Mouse (Mus musculus) adrenal gland (tissue): ENCODE results near the gene Itgb5.

Source experiments
- intact Hi-C: fragments of 180-260 bp; cut with DNase I; formaldehyde crosslinking; loops from one replicate; pipeline ENCODE4 v1.15.1; 2025

Itgb5 gene

DNA sequence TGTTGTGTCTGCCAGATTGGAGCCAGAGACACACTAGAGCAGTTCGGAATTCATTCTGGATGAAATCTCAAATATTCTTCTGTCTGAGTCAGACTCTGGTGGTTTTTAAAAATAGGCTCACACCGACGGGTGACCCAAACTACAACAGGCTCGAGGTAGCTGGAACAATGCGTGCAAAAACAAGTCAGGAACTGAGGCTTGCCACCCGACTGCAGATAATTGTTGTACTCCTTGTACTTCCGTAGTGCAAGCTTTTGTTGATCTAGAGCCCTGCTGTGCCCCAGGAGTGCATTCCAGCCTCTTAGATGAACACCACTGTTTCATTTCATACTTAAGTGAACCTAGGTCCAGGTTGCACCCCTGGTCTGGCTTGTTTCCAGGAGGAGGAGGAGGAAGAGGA lies 43.8 kb downstream of the Itgb5 start:
- intact Hi-C loops, result no loop called here

DNA sequence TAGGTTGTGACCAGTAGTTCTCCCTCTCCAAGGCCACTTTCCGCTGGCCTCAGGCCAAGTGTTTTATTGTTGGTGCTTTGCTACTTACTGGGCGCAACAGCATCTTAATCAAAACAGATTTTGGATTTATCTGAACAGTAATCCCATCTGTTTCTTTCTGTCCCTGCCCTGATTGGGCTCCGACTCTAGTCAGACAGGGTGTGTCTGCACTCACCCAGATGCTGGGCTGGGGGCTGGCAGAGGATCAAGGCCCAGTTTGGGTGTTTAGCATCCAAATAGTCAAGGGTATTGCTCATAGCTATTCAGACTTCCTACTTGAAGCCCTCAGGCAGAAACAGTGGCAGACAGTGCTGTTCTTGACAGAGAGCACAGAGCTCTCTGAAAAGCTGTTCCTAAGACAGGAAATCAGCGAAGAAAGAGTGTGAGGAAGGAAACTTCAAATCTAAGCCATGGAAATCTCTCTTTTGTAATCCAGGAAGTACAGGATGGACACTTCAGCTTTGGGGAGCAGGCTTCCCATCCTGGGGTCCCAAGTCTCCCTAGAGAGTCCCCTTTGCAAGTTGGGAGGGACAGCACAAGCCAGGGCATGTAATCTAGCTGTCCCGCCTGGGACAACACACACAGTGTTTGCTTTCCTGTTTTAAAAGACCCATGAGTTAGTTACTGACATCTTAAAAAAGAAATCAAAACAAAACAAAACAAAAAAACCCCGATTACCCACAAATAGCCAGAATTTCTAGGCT lies 48.7 kb downstream of the Itgb5 start:
- intact Hi-C loops, result no loop called here

DNA sequence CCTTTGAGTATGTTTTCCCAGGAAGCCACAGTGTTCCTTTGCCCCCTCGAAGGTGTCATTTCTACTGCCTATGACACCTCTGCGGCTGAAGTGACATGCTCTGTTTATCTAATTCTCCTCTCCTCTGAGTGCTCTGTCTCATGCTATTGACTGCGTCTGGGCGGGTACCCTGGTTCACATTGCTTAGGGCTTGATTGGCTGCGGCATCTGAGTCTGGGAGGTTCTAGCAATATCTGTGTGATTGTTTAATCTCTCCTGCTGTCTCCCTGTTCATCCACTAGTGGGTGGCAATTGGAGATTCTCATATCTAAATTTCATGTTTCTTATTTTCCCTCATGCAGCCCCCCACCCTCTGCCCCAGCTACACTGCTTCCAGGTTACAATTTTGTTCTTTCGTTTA lies 49.6 kb downstream of the Itgb5 start:
- intact Hi-C loops, result no loop called here

DNA sequence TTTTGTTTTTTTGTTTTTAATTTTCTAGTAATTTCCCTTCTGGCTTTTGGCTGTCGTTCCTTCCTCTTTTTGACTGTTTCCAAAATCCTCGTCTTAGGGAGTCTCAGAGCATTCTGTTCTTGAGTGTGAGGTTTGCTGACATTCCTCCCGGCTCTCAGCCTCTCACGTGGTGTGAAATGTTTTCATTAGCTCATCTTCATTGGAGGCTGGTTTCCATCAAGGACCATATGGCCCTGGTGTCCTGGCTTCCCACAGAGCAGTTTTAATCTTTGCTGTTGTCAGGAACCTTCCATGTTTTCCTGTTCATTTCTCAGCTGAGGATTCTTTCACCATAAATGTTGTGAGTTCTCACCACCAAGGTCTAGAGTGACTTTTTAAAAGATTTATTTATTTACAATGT lies 50.1 kb downstream of the Itgb5 start:
- intact Hi-C loops, result no loop called here

DNA sequence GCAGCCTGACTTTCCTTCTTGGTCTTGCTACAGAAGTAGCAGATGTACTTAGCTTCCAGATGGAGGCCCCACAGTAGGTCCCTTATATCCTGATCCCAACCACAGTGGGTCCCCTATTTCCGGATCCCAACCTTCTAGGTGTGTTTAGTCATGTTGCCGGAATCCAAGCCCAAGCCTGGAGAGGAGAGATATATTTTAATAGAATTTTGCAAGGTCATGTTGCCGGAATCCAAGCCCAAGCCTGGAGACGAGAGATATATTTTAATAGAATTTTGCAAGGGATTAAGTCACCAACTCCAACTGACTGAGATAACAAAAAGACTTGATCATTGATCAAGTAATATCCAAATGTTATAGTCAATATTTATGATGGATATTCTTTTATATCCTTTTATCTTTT lies 51.3 kb downstream of the Itgb5 start:
- intact Hi-C loops, result no loop called here

DNA sequence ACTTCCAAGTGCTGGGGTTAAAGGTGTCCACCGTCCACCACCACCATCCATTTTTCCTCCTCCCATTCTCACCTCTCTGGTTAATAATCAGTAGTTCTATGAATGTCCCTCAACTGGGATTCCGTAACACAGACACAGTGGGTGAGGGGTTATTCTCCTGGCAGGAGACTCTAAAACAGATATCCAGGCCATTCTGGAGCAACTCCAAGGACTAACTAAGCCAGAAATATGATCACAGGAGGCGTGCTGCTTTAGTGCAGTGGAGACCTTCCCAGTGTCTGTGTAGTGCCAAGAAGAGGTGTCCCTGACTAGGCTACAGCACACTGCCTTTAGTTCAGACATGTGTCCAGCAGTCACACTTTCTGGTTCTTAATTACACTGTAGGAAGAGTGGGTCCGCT lies 53.1 kb downstream of the Itgb5 start:
- intact Hi-C loops, result no loop called here

DNA sequence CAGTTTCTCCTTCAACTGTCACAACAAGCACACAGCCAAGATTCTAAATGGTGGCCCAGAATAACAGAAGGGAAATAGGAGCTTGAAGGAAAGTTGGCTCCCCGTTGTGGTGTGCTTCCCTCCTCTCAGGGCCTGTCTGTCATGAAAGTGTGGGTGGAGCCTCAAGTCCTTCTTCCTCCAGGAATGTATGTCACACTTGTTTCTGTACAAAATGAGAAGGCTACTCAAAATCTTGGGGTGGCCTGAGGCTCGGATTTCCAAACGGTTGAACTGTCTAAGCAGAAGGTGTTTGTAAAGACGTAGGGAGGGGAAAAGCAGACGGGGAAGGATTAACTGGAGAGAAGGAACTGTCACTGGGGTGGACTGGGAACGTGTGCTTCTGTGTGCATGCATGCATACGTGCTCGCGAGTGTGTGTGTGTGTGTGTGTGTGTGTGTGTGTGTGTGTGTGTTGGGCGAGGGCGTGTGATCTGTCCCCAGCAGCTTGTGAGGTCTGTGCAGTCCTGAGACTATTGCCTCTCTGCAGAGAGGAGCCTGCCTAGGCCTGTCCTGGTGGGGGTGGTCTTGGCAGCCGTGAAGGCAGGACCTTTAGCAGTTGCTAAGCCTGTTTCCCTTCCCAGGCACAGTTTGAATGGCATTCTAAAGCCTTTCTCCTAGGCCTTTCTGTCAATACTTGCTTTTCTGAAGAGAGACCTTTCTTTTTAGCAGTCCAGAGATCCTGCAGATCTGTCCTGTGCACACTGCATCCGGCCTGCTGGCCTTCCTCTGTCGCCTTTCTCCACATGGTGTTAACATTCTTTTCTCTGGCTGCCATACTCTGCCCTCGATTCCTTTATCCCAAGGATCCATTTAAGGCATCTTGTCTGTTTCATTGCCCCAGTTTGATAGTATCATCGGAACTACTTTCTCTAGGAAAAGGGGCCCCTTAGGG lies 53.8 kb downstream of the Itgb5 start:
- intact Hi-C loops, result no loop called here

DNA sequence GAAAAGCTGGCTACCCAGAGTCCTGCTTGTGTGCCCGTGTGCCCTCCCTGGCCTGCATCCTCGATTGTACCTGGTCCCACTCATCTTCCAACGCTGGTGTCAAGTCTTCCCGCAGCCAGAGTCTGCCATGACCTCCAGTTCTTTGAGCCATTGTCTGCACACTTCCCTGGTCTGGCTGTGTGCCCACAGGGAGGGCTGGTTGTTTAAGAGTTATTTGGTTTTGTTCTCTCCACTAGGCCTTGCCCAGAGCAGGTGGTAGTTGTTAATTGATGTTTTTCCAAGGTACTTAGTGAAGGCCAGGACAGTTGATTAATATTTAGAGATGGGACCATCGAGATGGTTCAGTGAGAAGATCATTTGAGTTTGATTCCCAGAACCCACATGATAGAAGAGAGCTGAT lies 54.7 kb downstream of the Itgb5 start:
- intact Hi-C loops, result no loop called here

DNA sequence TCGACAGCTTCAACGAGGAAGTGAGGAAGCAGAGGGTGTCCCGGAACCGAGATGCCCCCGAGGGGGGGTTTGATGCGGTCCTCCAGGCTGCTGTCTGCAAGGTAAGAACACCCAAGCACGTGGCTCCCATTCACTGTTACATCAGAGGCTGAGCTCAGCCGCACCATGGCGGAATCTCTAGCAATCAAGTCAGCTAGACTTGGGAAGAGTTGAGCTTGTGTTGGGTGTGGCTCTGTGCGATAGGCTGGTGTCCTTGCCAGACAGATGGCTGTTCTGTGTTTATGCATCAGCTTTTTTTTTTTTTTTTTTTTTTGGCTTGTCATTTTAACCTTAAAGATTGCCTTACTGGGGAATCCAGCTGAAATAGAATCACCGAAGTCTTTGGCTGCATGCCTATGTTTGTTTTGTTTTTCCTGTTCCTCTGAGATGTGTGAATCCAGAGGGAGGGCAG lies 55.6 kb downstream of the Itgb5 start:
- intact Hi-C loops, result no loop called here

DNA sequence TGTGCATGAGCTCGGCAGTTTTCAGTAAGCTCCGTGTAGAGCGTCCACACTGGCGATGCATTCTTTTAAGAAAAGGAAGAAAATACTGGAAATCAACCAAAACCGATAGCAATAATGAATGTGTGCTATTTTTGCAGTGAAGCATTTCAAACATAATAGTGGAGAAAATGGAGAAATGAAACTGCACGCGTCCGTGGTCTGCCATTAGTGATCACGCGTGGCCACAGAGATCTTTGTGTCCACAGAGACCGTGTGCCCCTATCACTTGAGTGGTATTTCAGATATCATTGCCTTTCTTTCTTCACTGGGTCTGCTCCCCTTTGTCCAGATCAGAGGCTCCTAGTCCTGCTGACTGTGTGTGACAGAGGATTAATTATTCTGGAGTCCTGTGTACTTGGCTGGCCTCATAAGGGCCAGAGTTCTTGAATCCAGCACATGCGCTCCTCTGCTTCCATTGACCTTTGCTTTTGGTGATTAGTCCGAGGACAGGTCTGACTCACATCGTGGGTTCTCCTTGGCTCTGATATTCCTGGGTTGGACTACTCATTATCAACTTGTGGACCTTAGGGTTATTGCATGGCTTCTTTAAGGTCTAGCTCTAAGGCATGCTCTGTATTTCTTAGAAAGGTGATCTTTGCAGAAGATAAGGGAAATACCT lies 56.3 kb downstream of the Itgb5 start:
- intact Hi-C loops, result no loop called here

DNA sequence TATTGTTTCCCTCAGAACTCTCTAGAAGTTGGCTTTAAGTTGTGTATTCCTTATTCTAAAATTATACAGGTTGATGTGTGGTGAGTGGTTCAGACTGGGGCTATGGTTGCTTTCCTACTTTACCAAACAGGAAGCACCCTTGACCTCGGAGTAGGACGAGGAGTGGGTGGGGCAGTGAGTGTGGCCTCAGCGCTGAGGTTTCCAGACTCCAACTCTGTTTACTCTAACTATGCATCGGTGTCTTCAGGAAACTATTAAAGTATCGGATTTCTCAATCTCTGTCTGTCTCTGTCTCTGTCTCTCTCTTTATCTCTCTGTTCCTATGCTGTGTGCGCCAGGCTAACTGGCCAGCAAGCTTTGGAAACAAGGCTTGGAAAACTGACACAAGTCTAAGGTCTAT lies 57.2 kb downstream of the Itgb5 start:
- intact Hi-C loops, result no loop called here

DNA sequence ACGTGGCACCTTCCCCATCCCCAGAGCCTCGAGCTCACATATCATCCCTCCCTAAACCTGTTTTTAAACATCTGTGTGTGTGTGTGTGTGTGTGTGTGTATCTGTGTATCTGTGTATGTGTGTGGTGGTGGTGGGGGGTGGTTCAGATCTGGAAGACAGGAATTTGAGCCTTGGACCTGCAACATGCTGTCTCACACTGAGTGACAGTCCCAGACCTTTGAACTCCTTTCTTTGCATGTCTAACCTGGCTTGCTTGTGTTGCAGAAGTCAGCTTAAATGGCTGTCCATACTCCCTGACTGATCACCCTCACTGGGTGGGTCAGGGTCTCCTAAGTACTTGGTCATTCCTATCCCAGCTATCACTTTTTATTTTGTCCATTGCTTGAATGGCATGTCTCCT lies 58.5 kb downstream of the Itgb5 start:
- intact Hi-C loops, result no loop called here

DNA sequence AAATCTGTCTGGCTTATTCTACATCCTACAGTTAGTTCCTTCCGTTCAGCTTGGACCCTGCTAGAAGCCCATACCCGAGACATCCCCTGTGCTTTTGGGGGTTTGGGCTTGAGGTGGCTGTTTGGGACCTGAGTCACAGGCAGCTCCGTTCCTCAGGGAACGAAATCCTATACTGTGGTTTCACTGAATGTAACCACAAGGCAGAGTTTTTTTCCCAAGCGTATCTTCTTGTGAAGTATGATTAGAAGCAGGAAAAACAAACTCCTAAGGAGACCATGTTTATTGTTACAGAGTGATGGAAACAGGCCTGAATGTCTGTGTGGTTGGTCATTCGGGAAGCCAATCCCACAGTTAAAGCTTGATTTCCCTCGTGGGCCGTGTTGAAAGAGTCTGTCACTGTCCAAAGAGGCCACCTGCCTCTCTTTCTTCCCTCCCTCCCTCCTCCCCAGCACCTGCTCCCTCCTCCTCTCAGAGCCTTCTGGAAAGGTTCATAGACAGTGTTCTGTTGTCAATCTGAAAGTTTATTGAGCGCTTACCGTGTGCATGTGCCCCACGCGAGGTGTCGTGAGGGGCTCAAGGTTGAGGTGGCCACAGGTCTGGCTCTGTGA lies 59.6 kb downstream of the Itgb5 start:
- intact Hi-C loops, result no loop called here

DNA sequence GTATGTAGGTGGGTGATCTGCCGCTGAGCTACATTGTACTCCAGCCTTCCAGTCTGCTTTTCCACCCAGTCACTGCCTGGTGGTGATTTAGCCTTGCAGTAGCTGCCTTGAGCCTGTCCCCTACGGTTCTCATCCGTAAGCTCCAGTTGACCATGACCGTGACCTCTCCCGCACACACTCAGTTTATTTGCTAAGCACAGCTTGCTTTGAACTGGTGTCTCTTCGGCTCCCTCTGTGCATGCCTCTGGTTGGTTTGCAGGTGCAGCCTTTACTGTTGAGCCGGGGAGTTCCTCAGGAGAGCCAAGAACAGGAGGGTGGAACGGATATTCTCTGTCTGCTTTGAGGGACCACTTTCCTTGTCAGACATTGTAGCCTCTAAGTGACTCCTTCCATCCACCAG lies 61.6 kb downstream of the Itgb5 start:
- intact Hi-C loops, result loop anchor here (2.0 kb wide), 1 partner anchor 54 kb away; no protein-coding TSS in a partner anchor

DNA sequence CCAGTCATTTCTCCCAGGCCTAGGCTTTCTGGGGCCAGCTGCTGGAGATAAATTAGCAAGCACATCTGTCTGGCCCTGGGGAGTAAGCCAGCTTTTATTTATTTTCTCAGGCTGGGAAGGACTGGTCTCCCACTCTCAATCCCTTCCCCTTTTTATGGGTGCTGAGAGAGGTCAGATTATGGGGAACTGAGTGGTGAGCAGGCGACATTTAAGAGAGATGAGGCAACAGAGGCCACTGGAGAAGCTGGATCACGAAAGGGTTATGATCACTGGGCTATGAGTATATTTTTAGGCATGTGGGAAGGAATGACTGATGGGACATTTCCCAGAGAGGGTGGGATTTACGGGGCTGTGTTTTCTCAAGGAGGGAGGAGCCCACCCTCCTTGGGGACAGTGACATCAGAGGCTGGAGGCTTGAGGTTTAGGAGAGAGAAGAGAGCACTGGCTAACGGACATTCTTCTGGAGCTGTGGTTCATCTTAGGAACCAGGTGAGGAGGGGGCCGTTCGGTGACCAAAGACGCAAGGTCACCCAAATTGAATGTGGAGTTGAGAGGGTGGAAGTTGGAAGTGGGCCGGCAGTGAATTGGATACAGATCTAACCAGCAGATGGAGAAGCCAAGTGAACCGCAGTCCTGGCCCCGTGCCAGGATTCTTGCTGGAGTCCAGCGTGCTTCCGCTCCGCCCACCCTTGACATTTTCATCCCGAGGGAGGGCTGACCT lies 62.3 kb downstream of the Itgb5 start:
- intact Hi-C loops, result loop anchor here (2.0 kb wide), 1 partner anchor 55 kb away; no protein-coding TSS in a partner anchor

DNA sequence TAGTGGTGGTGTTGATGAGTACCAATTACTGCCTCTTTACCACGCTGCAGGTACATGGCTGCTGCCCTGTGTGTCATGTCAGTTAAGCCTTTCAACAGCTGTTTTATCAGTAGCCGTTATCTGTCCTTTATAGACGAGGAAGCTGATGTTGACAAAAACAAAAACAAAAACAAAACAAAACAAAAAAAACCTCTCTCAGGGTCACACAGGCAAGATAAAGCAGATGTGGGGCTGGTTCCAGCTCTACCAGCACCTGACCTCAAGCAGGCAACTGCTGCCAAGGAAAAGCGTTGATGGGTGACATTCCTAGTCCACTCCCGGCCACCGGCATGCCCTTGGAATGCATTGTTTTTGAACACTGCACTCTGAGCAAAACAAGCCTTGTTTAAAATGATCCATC lies 63.1 kb downstream of the Itgb5 start:
- intact Hi-C loops, result no loop called here

DNA sequence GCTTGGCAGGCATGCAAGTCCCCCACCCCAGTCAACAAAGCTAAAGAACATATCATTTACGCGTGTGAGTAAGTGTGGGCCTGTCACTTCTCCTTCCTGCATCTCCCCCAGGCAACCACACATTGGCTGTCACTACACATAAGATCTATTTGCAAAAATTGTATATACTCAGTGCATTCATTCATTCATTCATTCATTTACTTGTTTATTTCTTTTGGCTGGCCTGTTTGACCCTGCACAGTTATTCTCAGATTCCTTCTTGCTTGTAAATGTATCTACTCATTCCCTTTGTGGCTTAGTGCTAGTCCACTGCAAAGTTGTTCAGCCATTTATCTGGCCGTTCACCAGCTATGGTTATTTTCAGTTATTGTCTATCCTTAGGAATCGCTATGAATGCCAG lies 64.3 kb downstream of the Itgb5 start:
- intact Hi-C loops, result no loop called here

DNA sequence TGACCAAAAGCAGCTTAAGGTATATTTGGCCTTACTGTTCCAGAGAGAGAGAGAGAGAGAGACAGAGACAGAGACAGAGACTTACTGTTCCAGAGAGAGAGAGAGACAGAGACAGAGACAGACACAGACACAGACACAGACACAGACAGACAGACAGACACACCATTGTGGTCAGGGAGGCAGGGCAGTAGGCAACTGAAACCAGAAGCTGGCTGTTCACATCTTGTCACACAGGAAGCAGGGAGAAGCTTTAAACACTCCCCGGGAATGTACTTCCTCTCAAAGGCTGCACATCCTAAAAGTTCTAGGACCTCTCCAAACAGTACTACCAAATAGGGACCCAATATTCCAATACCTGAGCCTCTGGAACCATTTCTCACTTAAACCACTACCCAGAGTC lies 65.0 kb downstream of the Itgb5 start:
- intact Hi-C loops, result no loop called here

DNA sequence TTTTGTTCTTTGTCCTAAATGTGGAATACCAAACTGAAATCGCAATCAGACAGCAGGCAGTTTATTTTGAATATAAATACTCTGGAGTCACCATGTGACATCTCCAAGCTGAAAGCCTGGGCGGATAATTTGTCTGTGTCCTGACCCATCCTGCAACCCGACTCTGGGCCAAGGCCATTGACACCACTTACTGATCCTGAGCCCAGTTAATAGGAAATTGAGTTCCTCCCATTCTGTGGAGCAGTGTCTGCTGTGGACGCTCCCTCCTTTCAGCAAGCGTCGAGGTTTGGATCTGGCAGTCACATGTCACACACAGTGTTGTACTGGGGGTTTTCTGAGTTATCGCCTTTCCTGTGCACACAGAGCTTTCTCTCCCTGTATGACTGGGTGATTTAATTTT lies 66.2 kb downstream of the Itgb5 start:
- intact Hi-C loops, result no loop called here

DNA sequence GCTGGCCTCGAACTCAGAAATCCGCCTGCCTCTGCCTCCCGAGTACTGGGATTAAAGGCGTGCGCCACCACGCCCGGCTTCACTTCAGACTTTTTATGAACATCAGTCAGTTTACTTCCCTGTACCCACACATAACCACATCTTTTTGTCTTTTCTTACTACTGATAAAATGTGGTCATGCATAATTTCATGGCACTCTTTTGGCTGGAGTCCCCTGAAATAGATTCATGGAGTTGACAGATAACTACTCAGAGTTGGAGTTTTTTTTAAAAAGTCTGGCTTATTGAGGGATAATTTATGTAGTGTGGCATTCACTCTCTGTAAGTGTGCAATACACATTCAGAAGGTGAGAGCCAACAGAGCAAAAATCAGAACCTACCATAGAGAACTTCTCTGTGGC lies 67.3 kb downstream of the Itgb5 start:
- intact Hi-C loops, result no loop called here
